Mouse (Mus musculus) ES-E14 (cell line): ENCODE data around the gene Cmtm3. TPM values are rescaled to one million over a fixed set of nuclear protein-coding genes. Genes with fewer than 3 reads are reported as not detected.

Experiments
- DNase-seq: peaks from one replicate; pipeline ENCODE4 v3.0.0-alpha.2; 2013; ENCODE audit warnings: low read depth, low spot score
- H3K27ac ChIP-seq: 2 replicates; pipeline ENCODE4 v1.5.1; 2012; ENCODE audit warnings: low read depth, mild to moderate bottlenecking, low read length, moderate library complexity, mixed read lengths; ENCODE audit not compliant: poor library complexity, insufficient read depth, severe bottlenecking
- H3K36me3 ChIP-seq: 2 replicates; pipeline ENCODE4 v1.6.1; 2012; ENCODE audit warnings: mild to moderate bottlenecking, low read length, moderate library complexity, mixed read lengths; ENCODE audit not compliant: control insufficient read depth, poor library complexity, insufficient read depth, severe bottlenecking
- H3K4me1 ChIP-seq, 2 experiments: fragments of 150-350 bp in 1 of 2; sonication (generic) in 1 of 2; 2 replicates each; pipeline ENCODE4 v1.6.1; 2012; ENCODE audit warnings: low read length in 2 of 2, mild to moderate bottlenecking in 1 of 2, mixed read lengths in 1 of 2; ENCODE audit not compliant: control insufficient read depth in 2 of 2, insufficient read depth in 2 of 2, poor library complexity in 1 of 2
- H3K4me3 ChIP-seq, 2 experiments: fragments of 150-350 bp in 1 of 2; sonication (generic) in 1 of 2; 2 replicates each; pipeline ENCODE4 v1.5.1; 2012; ENCODE audit warnings: low read length in 2 of 2, low read depth in 1 of 2, mild to moderate bottlenecking in 1 of 2, mixed read lengths in 1 of 2; ENCODE audit not compliant: insufficient read depth in 1 of 2, poor library complexity in 1 of 2, severe bottlenecking in 1 of 2
- H3K9ac ChIP-seq: 2 replicates; pipeline ENCODE4 v1.6.1; 2012; ENCODE audit warnings: low read depth, mild to moderate bottlenecking, low read length, mixed read lengths; ENCODE audit not compliant: poor library complexity, insufficient read depth, severe bottlenecking
- H3K9me3 ChIP-seq: fragments of 150-350 bp; sonication (generic); 2 replicates; pipeline ENCODE4 v1.6.1; 2012; ENCODE audit warnings: low read depth, mild to moderate bottlenecking, low read length; ENCODE audit not compliant: control insufficient read depth, insufficient read depth
- CHD2 ChIP-seq: IDR thresholded peaks from 2 replicates; pipeline ENCODE4 v1.6.1; 2014; ENCODE audit warnings: mild to moderate bottlenecking, low read depth, low read length, inconsistent platforms
- HCFC1 ChIP-seq: IDR thresholded peaks from 2 replicates; pipeline ENCODE4 v1.6.1; 2012; ENCODE audit warnings: low read length, inconsistent platforms, borderline replicate concordance; ENCODE audit not compliant: insufficient read depth
- MAFK ChIP-seq: IDR thresholded peaks from 2 replicates; pipeline ENCODE4 v1.6.1; 2014; ENCODE audit warnings: mild to moderate bottlenecking, low read depth, low read length, inconsistent platforms; ENCODE audit not compliant: insufficient read depth
- ZC3H11A ChIP-seq: IDR thresholded peaks from 2 replicates; pipeline ENCODE4 v1.6.1; 2012; ENCODE audit warnings: low read depth, mild to moderate bottlenecking, inconsistent platforms, low read length, borderline replicate concordance
- ZNF384 ChIP-seq: IDR thresholded peaks from 2 replicates; pipeline ENCODE4 v1.6.1; 2012; ENCODE audit warnings: low read depth, low read length, inconsistent platforms
- in situ Hi-C, 2 experiments: fragments of 600-800 bp; cut with MboI; formaldehyde crosslinking; loops; one replicate each; pipeline ENCODE4 v1.15.1; 2025; ENCODE audit warnings: low sequenced_read_pairs in 2 of 2, inconsistent platforms in 1 of 2; ENCODE audit not compliant: unreplicated experiment in 2 of 2
- total RNA-seq: library from RNA; depleted of rRNA; stranded (reverse); fragments of 300-350 nt; gene quantifications from 2 replicates; pipeline ENCODE4 v1.2.3, GENCODE M21; 2012

The Cmtm3 gene
- total RNA-seq, 1 experiment, result 12.6 TPM

GRCm38 (mm10) chr8:104348971-104349370, 9.8 kb downstream of the Cmtm3 start:
- no peak for DNase-seq
- Histone ChIP-seq H3K9ac (no peak overlapping the region), H3K27ac (no peak overlapping the region), H3K4me1 (peaks cover 2 to 12% of the 10 kb centered on the region in 2 experiments; a peak in 2 of 4 replicates), H3K9me3 (no peaks in the 10 kb centered on the region), H3K36me3 (peaks cover 7% of the 10 kb centered on the region), H3K4me3 (no peak overlapping the region)
- TF ChIP-seq ZNF384 (no peak), HCFC1 (no peak), CHD2 (no peak), ZC3H11A (no peak), MAFK (no peak)
- in situ Hi-C loops, result no loop called here

DNA sequence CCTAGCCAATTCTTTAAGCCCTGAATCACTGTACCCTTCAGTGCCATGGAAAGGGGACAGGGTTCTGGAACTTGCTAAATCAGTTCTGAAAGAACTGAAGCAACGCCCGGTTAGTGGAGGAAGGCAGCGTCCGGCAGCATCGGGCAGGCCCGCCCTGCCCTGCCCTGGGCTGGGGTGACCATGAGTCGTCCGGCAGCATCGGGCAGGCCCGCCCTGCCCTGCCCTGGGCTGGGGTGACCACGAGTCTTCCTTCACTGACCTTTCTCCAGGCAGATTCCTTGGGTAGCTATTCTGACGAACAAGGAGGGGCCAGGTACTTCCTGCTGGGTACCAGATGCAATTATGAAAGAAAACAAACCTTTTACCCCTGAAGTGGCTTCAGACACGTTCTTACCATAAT, 10.8 kb downstream of the Cmtm3 start:
- in situ Hi-C loops, result no loop called here
- H3K36me3 ChIP-seq, result peaks cover 18% of the 10 kb centered on the region
- no peak for DNase-seq
- H3K9ac ChIP-seq, result no peak overlapping the region
- H3K4me1 ChIP-seq, result peaks cover 2 to 12% of the 10 kb centered on the region in 2 experiments; a peak in 2 of 4 replicates
- no peak for TF ChIP-seq CHD2
- no peak for TF ChIP-seq MAFK
- TF ChIP-seq ZNF384, result no peak
- no peak overlapping the region for H3K27ac ChIP-seq
- H3K9me3 ChIP-seq, result no peaks in the 10 kb centered on the region
- H3K4me3 ChIP-seq, result no peak overlapping the region

DNA sequence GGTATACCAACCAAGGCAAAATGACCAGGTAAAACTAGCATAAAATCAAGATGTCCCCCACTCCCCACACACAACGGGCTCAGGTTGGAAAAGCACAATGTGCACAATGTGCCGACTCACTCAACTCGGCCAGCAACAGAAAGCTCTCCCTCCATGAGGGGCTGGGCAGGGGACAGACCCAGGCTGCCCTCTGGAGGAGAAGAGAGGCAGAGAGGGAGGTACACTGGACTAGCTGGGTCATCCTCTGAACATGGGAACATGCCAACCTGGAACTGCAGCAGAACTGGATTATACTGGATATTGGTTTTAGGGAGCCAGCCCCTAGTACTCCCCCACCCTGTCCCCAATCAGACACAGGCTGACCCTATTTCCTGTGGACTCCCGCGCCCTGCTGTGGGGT, 14.0 kb downstream of the Cmtm3 start:
- no peak for DNase-seq
- TF ChIP-seq CHD2 (no peak), ZC3H11A (no peak)
- Histone ChIP-seq H3K4me1 (peaks cover 2 to 9% of the 10 kb centered on the region in 2 experiments; a peak in 2 of 4 replicates), H3K27ac (no peak overlapping the region; the same call in 1 of the 2 replicates), H3K36me3 (peaks cover 13% of the 10 kb centered on the region), H3K9ac (no peak overlapping the region), H3K9me3 (no peaks in the 10 kb centered on the region), H3K4me3 (no peak overlapping the region)
- in situ Hi-C loops, result no loop called here

GRCm38 (mm10) chr8:104354504-104354903, 15.3 kb downstream of the Cmtm3 start:
- in situ Hi-C loops, result no loop called here
- Histone ChIP-seq H3K9ac (no peak overlapping the region), H3K27ac (no peak overlapping the region), H3K4me1 (peaks cover 2 to 9% of the 10 kb centered on the region in 2 experiments; a peak in 2 of 4 replicates), H3K4me3 (no peak overlapping the region), H3K36me3 (peaks cover 13% of the 10 kb centered on the region), H3K9me3 (no peaks in the 10 kb centered on the region)
- DNase-seq, result no peak
- TF ChIP-seq CHD2, result no peak
- TF ChIP-seq ZC3H11A, result no peak
- TF ChIP-seq ZNF384, result no peak
- TF ChIP-seq MAFK, result no peak
- TF ChIP-seq HCFC1, result no peak

GRCm38 (mm10) chr8:104358637-104359036, 19.4 kb downstream of the Cmtm3 start:
- H3K9me3 ChIP-seq, result no peaks in the 10 kb centered on the region
- TF ChIP-seq ZNF384 (no peak), CHD2 (no peak), HCFC1 (no peak), MAFK (no peak), ZC3H11A (no peak)
- no peak overlapping the region for H3K27ac ChIP-seq
- DNase-seq, result no peak
- no peak overlapping the region for H3K4me3 ChIP-seq
- in situ Hi-C loops, result no loop called here
- H3K4me1 ChIP-seq, result peaks cover 0 to 7% of the 10 kb centered on the region in 2 experiments; a peak in 1 of 4 replicates
- H3K36me3 ChIP-seq, result peaks cover 17% of the 10 kb centered on the region
- no peak overlapping the region for H3K9ac ChIP-seq
